Mouse (Mus musculus) ovary, adult 18-20 months (tissue): ENCODE data around the gene Rbms1.

Experiments used
- DNase-seq: peaks from one replicate; pipeline ENCODE4 v3.0.0; 2022; ENCODE audit warnings: low spot score, mixed read lengths

Gene Rbms1

DNA sequence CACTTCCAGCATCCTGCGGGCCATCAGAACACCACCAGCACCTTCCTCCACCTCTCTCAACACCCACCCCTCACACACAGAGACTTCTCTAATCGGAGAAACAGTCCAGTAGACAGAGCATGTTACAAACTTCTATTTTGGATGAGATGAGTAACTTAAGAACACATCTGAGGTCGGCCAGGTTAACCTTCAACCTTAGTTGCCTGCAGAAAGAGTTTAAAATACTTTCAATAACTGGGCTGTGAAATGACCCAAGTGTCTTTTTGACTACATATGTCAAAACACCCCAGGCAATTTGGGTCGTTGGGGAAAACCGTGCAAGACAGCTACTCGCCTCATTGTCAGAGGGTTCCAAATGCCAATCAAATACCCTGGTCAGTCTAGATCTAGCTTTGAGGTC is 250.5 kb downstream of the Rbms1 start:
- DNase-seq: no peak

DNA sequence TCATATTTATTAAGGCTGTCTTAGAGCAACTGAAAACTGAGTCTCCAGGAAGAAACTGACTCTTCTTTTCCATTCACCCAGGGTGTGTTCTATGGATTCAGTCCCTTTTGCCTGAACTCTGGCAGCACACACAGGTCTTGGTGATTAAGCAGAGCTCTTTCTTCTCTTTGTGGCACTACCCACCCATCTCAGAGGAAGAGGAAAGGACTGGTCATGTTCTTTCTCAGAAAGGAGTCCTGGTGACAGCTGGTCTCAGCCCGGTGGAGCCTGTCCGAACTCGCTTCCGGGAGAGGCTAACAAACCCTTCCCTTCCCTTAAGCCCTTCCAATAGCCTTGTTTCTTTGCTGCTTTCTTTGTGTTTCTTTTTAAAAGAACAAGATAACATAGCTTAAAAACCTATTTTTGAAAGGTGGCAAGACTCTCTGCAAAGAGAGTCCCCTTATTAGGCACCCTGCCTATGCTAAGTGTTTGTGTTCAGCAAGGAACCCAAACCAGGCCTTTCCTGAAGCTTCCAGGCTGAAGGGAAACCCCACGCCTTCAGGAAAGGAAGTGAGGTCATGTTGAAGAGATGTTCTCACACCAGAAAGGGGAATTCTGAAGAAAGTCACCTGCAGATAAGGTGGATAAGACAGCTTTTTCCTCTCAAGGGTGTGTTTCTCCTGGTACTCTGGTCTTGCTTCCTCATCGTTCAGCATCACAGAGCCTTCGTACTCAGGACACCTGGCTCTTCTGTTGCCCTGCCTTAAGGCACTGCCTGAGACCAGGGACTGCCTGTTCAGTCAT is 251.7 kb downstream of the Rbms1 start:
- no peak for DNase-seq

DNA sequence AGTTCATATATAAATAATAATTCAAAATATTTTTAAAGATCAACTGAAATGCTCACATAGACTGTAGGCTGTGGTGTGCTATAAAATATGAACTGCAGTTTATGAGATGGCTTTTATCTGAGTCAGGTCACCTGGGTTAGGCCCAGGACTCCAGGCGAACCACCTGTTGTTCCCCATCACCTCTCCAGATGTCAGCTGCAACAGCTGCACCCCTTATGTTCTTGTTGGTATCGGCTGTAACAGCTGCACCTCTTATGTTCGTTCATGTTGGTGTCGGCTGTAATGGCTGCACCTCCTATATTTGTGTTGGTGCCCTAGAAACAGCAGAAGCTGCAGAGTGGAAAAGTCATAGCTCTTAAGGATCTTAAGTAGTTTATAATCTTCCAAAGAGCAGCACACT is 252.7 kb downstream of the Rbms1 start:
- no peak for DNase-seq

DNA sequence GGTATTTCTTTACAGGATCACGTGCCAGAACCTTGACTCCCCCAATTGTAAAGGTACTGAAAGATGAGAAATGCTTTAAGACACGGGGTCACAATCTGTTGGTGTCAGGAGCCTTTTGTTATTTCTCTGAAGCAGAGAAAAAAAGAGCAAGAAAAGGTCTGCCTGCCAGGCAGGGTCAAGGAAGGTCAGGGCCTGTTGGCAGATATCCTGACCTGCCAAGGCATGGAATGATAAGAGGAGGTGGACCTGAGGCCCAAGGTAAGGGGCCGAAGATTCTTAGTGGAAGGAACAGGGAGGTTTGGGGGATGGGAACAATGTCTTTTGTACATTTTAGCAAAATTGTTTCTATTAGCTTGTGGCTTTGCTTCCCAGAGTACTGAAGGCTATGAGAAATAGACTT is 254.3 kb downstream of the Rbms1 start:
- no peak for DNase-seq

DNA sequence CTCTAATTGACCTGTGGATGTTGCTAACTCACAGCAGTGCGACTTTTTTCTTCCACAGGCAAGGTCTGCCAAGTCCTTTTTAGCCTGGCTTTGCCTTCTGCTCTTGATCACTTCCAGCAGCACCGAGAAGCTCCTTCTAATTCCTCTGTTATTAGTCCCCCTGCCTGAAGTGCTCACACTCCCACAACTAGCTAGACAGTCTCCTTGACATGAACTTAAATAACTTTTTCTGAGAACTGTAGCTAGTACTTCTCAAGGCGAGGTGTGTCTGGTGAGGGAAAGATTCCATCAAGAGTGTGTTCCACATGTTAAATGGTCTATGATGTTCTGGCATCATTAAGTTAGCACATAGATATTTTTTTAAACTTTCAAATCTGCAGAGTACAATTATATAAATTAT is 256.1 kb downstream of the Rbms1 start:
- no peak for DNase-seq

DNA sequence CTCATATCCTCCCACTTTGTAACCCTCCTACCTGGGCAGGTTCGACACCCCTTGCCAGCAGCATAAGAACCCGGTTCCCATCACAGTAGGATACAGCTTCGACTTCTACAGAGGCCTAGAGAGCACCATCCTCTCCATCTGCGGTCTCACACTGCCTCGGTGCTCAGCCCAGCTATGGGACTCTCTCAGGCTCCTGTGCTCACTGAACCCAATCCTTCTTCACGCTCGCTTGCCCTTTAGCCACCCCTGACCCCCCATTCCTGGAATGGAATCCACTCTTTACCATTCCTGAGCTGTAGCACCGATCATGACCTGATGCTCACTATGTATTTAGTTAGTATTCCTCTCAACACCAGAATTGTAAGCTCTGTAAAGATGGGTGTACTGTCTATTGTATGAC is 257.6 kb downstream of the Rbms1 start:
- no peak for DNase-seq

DNA sequence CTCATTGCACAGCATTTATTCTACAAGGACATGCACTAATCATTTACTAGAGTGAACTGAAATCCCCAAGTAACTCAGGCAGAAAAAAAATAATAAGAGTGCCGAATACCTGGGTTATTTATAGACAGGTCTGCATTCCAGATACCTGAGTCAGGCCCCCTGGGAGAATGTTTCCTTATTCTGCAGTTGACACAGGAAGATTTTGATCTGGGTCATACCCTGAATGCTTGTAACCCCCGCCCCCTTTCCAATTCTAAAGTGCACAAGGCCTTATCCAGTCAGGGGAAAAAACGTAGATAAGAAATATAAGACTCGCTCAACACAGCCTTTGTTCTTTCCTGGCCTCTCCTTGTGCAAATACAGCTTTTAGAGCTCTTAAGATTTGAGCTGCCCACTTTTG is 259.7 kb downstream of the Rbms1 start:
- DNase-seq: no peak

DNA sequence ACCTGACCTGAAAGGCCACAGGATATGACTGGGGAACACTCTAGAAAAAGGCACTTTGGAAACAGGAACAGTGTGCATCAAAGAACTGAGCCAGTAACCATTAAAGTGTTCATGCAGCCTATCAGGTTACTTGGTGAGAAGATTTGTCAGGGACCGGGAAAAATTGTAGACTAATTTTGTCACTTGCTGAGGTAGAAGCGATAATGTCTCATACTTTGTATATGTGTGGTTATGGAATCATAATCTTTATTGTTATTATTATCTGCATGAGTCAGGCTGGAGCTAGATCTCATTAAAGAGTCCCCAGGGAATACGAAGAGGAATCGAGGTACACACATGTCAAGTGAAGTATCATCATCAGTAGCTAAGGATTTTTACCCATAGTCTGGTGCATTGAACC is 262.0 kb downstream of the Rbms1 start:
- no peak for DNase-seq
